Mouse (Mus musculus) stomach, postnatal 0 days (tissue): ENCODE data around the gene Gkn2. TPM values are rescaled to one million over a fixed set of nuclear protein-coding genes. Genes with fewer than 3 reads are reported as not detected.
A peak's percentile ranks its signal among the peaks of the same experiment; 100 is the strongest.

Experiments
- ATAC-seq: fragments of 200-750 bp; cut with Nextera tagmentation; 2 replicates; pipeline ENCODE4 v1.8.0; 2017; ENCODE audit not compliant: low FRiP score, low TSS enrichment
- DNase-seq: peaks from one replicate; pipeline ENCODE4 v3.0.0-alpha.2; 2016; ENCODE audit warnings: low spot score
- H3K27ac ChIP-seq: fragments of 300-500 bp; sonication (generic); replicated peaks from 2 replicates; pipeline ENCODE4 v1.5.1; 2014; ENCODE audit warnings: mild to moderate bottlenecking, control low read depth
- H3K27me3 ChIP-seq: fragments of 300-500 bp; sonication (generic); 2 replicates; pipeline ENCODE4 v1.6.1; 2014; ENCODE audit warnings: low read length; ENCODE audit not compliant: control insufficient read depth, insufficient read depth
- H3K36me3 ChIP-seq: fragments of 300-500 bp; sonication (generic); 2 replicates; pipeline ENCODE4 v1.6.1; 2014; ENCODE audit warnings: low read length, mixed read lengths; ENCODE audit not compliant: control insufficient read depth, insufficient read depth
- H3K4me1 ChIP-seq: fragments of 300-500 bp; sonication (generic); replicated peaks from 2 replicates; pipeline ENCODE4 v1.6.1; 2014; ENCODE audit warnings: antibody characterized with exemption; ENCODE audit not compliant: control insufficient read depth, insufficient read depth
- H3K4me2 ChIP-seq: fragments of 300-500 bp; sonication (generic); replicated peaks from 2 replicates; pipeline ENCODE4 v1.6.1; 2014; ENCODE audit warnings: low read depth, mild to moderate bottlenecking, control low read depth, moderate library complexity
- H3K4me3 ChIP-seq: fragments of 300-500 bp; sonication (generic); 2 replicates; pipeline ENCODE4 v1.5.1; 2014; ENCODE audit warnings: low read depth, low read length, control low read depth
- H3K9ac ChIP-seq: fragments of 300-500 bp; sonication (generic); 2 replicates; pipeline ENCODE4 v1.6.1; 2014; ENCODE audit warnings: mild to moderate bottlenecking, low read length, control low read depth, mixed read lengths
- H3K9me3 ChIP-seq: fragments of 300-500 bp; sonication (generic); 2 replicates; pipeline ENCODE4 v1.6.1; 2016; ENCODE audit warnings: low read length; ENCODE audit not compliant: control insufficient read depth
- CTCF ChIP-seq: IDR thresholded peaks from 2 replicates; pipeline ENCODE4 v1.5.1; 2016; ENCODE audit warnings: antibody characterized with exemption, low read depth, mild to moderate bottlenecking, moderate library complexity
- EP300 ChIP-seq: optimal IDR thresholded peaks from 2 replicates; pipeline ENCODE3; 2016; ENCODE audit warnings: antibody characterized with exemption
- WGBS: fragments of 180-500 bp; shearing (Covaris S2); extraction: QIAGEN DNeasy Blood & Tissue Kit; methylation state at CpG from one replicate; pipeline ENCODE4 v1.1.7; 2014; 5-methylcytosine and 5-hydroxymethylcytosine counted together
- polyA plus RNA-seq: library from polyadenylated mRNA; unstranded; fragments of >200 nt; fragmentation: Nextera tagmentation; extraction: Ambion mirVana; gene quantifications from 2 replicates; pipeline ENCODE4 v1.2.1, GENCODE M21; 2015

Gkn2 gene
- polyA plus RNA-seq, 1 experiment from 2014 or later = 6,292 TPM

GRCm38 (mm10) chr6:87335091-87335934 is 37.8 kb upstream of the Gkn2 start, which contains the start of gene Antxr1:
Gene Antxr1 (minus strand): TSS chr6:87335821.
- DNase-seq = peak; percentile 64
- ATAC-seq = peak; percentile 69
- peak within 1 kb of the TSS; percentile 77 for H3K4me3 ChIP-seq
- H3K4me1 ChIP-seq = no peaks in the 10 kb centered on the region; the same call in 1 of the 2 replicates
- H3K9ac ChIP-seq = peak within 1 kb of the TSS; percentile 88
- H3K4me2 ChIP-seq = peak within 1 kb of the TSS; percentile 70
- TF ChIP-seq EP300 = peak; percentile 63
- TF ChIP-seq CTCF = peak; percentile 67
- H3K9me3 ChIP-seq = no peaks in the 10 kb centered on the region
- WGBS = 1% methylated on average over 54 of the region's 54 CpGs
- no peaks in the 10 kb centered on the region for H3K36me3 ChIP-seq
- H3K27me3 ChIP-seq = no peaks in the 10 kb centered on the region
- H3K27ac ChIP-seq = peak within 1 kb of the TSS; percentile 94

GRCm38 (mm10) chr6:87335935-87336295 is 37.2 kb upstream of the Gkn2 start:
- DNase-seq (no peak), ATAC-seq (0 out of 2 replicates have a peak, but pooled peaks have one; percentile 4)
- no peaks in the 10 kb centered on the region for H3K36me3 ChIP-seq
- no peak for TF ChIP-seq EP300
- no peak for TF ChIP-seq CTCF
- H3K9ac ChIP-seq = 0 out of 2 replicates have a peak overlapping the region, but pooled peaks have one; percentile 8
- no peak overlapping the region for H3K27ac ChIP-seq
- H3K4me1 ChIP-seq = no peaks in the 10 kb centered on the region
- H3K27me3 ChIP-seq = no peaks in the 10 kb centered on the region
- no peaks in the 10 kb centered on the region for H3K9me3 ChIP-seq
- no peak overlapping the region for H3K4me3 ChIP-seq
- no peak overlapping the region for H3K4me2 ChIP-seq
- 20% methylated on average over 6 of the region's 6 CpGs for WGBS

- H3K9me3 ChIP-seq = no peaks in the 10 kb centered on the region
- no peak within 1 kb of the TSS for H3K9ac ChIP-seq
- no peaks in the 10 kb centered on the region for H3K27me3 ChIP-seq
- DNase-seq = peak; percentile 63
- no peaks in the 10 kb centered on the region; the same call in 1 of the 2 replicates for H3K4me1 ChIP-seq
- TF ChIP-seq CTCF = no peak
- WGBS = 68% methylated on average over 8 of the region's 8 CpGs
- H3K4me3 ChIP-seq = no peak within 1 kb of the TSS
- no peaks in the 10 kb centered on the region for H3K36me3 ChIP-seq
- H3K4me2 ChIP-seq = no peak within 1 kb of the TSS
- no peak within 1 kb of the TSS for H3K27ac ChIP-seq
- ATAC-seq = peak; percentile 95
Observed at GRCm38 (mm10) chr6:87350829-87351228, 22.3 kb upstream of the Gkn2 start, which contains the start of gene Gkn1. Gene Gkn1 (minus strand): TSS chr6:87350942.

GRCm38 (mm10) chr6:87354441-87354840 is 18.7 kb upstream of the Gkn2 start:
- H3K9ac ChIP-seq = no peak overlapping the region
- WGBS = 43% methylated on average over 5 of the region's 5 CpGs
- TF ChIP-seq EP300 (no peak), CTCF (no peak)
- H3K9me3 ChIP-seq = no peaks in the 10 kb centered on the region
- peak; percentile 81 for DNase-seq
- H3K4me3 ChIP-seq = no peak overlapping the region
- peak; percentile 90 for ATAC-seq
- H3K4me1 ChIP-seq = no peaks in the 10 kb centered on the region; the same call in 1 of the 2 replicates
- no peak overlapping the region for H3K4me2 ChIP-seq
- no peaks in the 10 kb centered on the region for H3K36me3 ChIP-seq
- H3K27me3 ChIP-seq = no peaks in the 10 kb centered on the region
- H3K27ac ChIP-seq = 0 out of 2 replicates have a peak overlapping the region, but pooled peaks have one; percentile 24

- ATAC-seq = no peak
- Histone ChIP-seq H3K27me3 (no peaks in the 10 kb centered on the region), H3K9ac (no peak overlapping the region), H3K27ac (no peak overlapping the region), H3K36me3 (no peaks in the 10 kb centered on the region), H3K4me2 (no peak overlapping the region), H3K4me1 (no peaks in the 10 kb centered on the region), H3K4me3 (no peak overlapping the region), H3K9me3 (no peaks in the 10 kb centered on the region)
- no peak for TF ChIP-seq EP300
- TF ChIP-seq CTCF = no peak
- 69% methylated on average over 5 of the region's 5 CpGs for WGBS
- no peak for DNase-seq
Observed at GRCm38 (mm10) chr6:87369223-87369622, 3.9 kb upstream of the Gkn2 start.
